Mouse (Mus musculus) thymus, adult 2 months (tissue): ENCODE data around the gene Mrgprf. TPM values are rescaled to one million over a fixed set of nuclear protein-coding genes. Genes with fewer than 3 reads are reported as not detected.

Source experiments
- DNase-seq: peaks from one replicate; pipeline ENCODE4 v3.0.0; 2021
- H3K27ac ChIP-seq: fragments of 200-500 bp; 2 replicates; pipeline ENCODE4 v1.5.1; 2012; ENCODE audit warnings: low read length, control low read depth; ENCODE audit not compliant: control insufficient read depth, insufficient read depth
- H3K27me3 ChIP-seq: fragments of 200-500 bp; 2 replicates; pipeline ENCODE4 v1.6.1; 2012; ENCODE audit warnings: mild to moderate bottlenecking, low read length, moderate library complexity, mixed read lengths; ENCODE audit not compliant: control insufficient read depth, insufficient read depth
- H3K36me3 ChIP-seq: fragments of 200-500 bp; 2 replicates; pipeline ENCODE4 v1.6.1; 2012; ENCODE audit warnings: mild to moderate bottlenecking, low read length, moderate library complexity; ENCODE audit not compliant: control insufficient read depth, insufficient read depth
- H3K4me1 ChIP-seq: fragments of 200-500 bp; replicated peaks from 2 replicates; pipeline ENCODE4 v1.6.1; 2012; ENCODE audit warnings: low read length; ENCODE audit not compliant: control insufficient read depth, insufficient read depth
- H3K4me3 ChIP-seq: fragments of 200-500 bp; 2 replicates; pipeline ENCODE4 v1.5.1; 2012; ENCODE audit warnings: mild to moderate bottlenecking, low read length, control low read depth, moderate library complexity; ENCODE audit not compliant: control insufficient read depth, insufficient read depth
- CTCF ChIP-seq: fragments of 200-500 bp; IDR thresholded peaks from 2 replicates; pipeline ENCODE4 v1.5.1; 2012; ENCODE audit warnings: mild to moderate bottlenecking, control low read depth, low read length, moderate library complexity, borderline replicate concordance; ENCODE audit not compliant: control insufficient read depth, poor library complexity, insufficient read depth; ENCODE audit errors: extremely low read depth
- POLR2A ChIP-seq: fragments of 200-500 bp; IDR thresholded peaks from 2 replicates; pipeline ENCODE4 v1.6.1; 2012; ENCODE audit warnings: mild to moderate bottlenecking, low read length, control low read depth, moderate library complexity; ENCODE audit not compliant: control insufficient read depth, poor library complexity, insufficient read depth; ENCODE audit errors: extremely low read depth
- WGBS: fragments of 180-500 bp; shearing (Covaris S2); methylation state at CpG from one replicate; pipeline ENCODE4 v1.1.7; 2018; 5-methylcytosine and 5-hydroxymethylcytosine counted together
- polyA plus RNA-seq: library from polyadenylated mRNA; depleted of rRNA; stranded (reverse); fragments of >200 nt; gene quantifications from 2 replicates; pipeline ENCODE4 v1.2.3, GENCODE M21; 2012

Gene Mrgprf
- polyA plus RNA-seq, 1 experiment = 6.5 TPM

GRCm38 (mm10) chr7:145319481-145319880 is 18.9 kb downstream of the Mrgprf start:
- no peaks in the 10 kb centered on the region for H3K36me3 ChIP-seq
- no peak overlapping the region for H3K4me3 ChIP-seq
- TF ChIP-seq CTCF = no peak
- no peak for TF ChIP-seq POLR2A
- no peak for DNase-seq
- 11% methylated on average over 3 of the region's 3 CpGs for WGBS
- H3K4me1 ChIP-seq = no peaks in the 10 kb centered on the region
- no peaks in the 10 kb centered on the region for H3K27me3 ChIP-seq
- no peak overlapping the region for H3K27ac ChIP-seq

- no peak for DNase-seq
- 59% methylated on average over 4 of the region's 4 CpGs for WGBS
- Histone ChIP-seq H3K4me1 (no peaks in the 10 kb centered on the region), H3K27ac (no peak overlapping the region), H3K36me3 (no peaks in the 10 kb centered on the region), H3K27me3 (no peaks in the 10 kb centered on the region), H3K4me3 (no peak overlapping the region)
- TF ChIP-seq POLR2A (no peak), CTCF (no peak)
Measured at GRCm38 (mm10) chr7:145323607-145324006, 23.0 kb downstream of the Mrgprf start.

GRCm38 (mm10) chr7:145325697-145326096 is 25.1 kb downstream of the Mrgprf start:
- TF ChIP-seq POLR2A (no peak), CTCF (no peak)
- H3K4me1 ChIP-seq = no peaks in the 10 kb centered on the region
- no peak overlapping the region for H3K4me3 ChIP-seq
- no peaks in the 10 kb centered on the region for H3K27me3 ChIP-seq
- H3K36me3 ChIP-seq = no peaks in the 10 kb centered on the region
- no peak overlapping the region for H3K27ac ChIP-seq
- no peak for DNase-seq
- 64% methylated on average over 2 of the region's 2 CpGs for WGBS

- 94% methylated on average over 2 of the region's 2 CpGs for WGBS
- TF ChIP-seq POLR2A = no peak
- TF ChIP-seq CTCF = no peak
- H3K4me3 ChIP-seq = no peak overlapping the region
- H3K27me3 ChIP-seq = no peaks in the 10 kb centered on the region
- DNase-seq = no peak
- H3K4me1 ChIP-seq = no peaks in the 10 kb centered on the region
- no peaks in the 10 kb centered on the region for H3K36me3 ChIP-seq
- no peak overlapping the region; the same call in 1 of the 2 replicates for H3K27ac ChIP-seq
Measured at GRCm38 (mm10) chr7:145329982-145330381, 29.4 kb downstream of the Mrgprf start.

- no peak for TF ChIP-seq CTCF
- no peaks in the 10 kb centered on the region for H3K36me3 ChIP-seq
Measured at GRCm38 (mm10) chr7:145330641-145331040, 30.0 kb downstream of the Mrgprf start.

GRCm38 (mm10) chr7:145332376-145333041 is 31.9 kb downstream of the Mrgprf start:
- TF ChIP-seq CTCF (no peak), POLR2A (no peak)
- 79% methylated on average over 1 of the region's 1 CpGs for WGBS
- H3K4me3 ChIP-seq = no peak overlapping the region
- no peak overlapping the region for H3K27ac ChIP-seq
- DNase-seq = no peak
- no peaks in the 10 kb centered on the region for H3K4me1 ChIP-seq
- H3K36me3 ChIP-seq = no peaks in the 10 kb centered on the region
- H3K27me3 ChIP-seq = no peaks in the 10 kb centered on the region

More at GRCm38 (mm10) chr7:145330641-145331040, 30.0 kb downstream of the Mrgprf start:
- Histone ChIP-seq H3K27me3 (no peaks in the 10 kb centered on the region), H3K4me3 (no peak overlapping the region), H3K4me1 (no peaks in the 10 kb centered on the region), H3K27ac (no peak overlapping the region)
- DNase-seq = no peak
- WGBS = 92% methylated on average over 2 of the region's 2 CpGs

- DNase-seq = no peak
- no peaks in the 10 kb centered on the region for H3K27me3 ChIP-seq
- 93% methylated on average over 6 of the region's 6 CpGs for WGBS
- H3K4me3 ChIP-seq = no peak overlapping the region
- H3K27ac ChIP-seq = no peak overlapping the region
- TF ChIP-seq CTCF = no peak
- no peak for TF ChIP-seq POLR2A
- no peaks in the 10 kb centered on the region for H3K36me3 ChIP-seq
- no peaks in the 10 kb centered on the region for H3K4me1 ChIP-seq
Measured at GRCm38 (mm10) chr7:145333936-145334335, 33.3 kb downstream of the Mrgprf start.
